Mouse (Mus musculus) left cerebral cortex, postnatal 4 days (tissue): Measurements from ENCODE around the gene Olfr360. TPM values are rescaled to one million over a fixed set of nuclear protein-coding genes. Genes with fewer than 3 reads are reported as not detected.
"Not testable (repeated sequence)": the region's sequence is repeated elsewhere in the genome, so short reads cannot be mapped to it uniquely, and the experiment has no call there.

Experiments used
- DNase-seq: peaks from one replicate; pipeline ENCODE4 v3.0.0-alpha.2; 2022
- intact Hi-C: fragments of 180-260 bp; cut with DNase I; formaldehyde crosslinking; loops from one replicate; pipeline ENCODE4 v1.15.1; 2025
- total RNA-seq, 2 experiments: library from RNA; stranded (reverse); gene quantifications; 2 replicates each; pipeline ENCODE4 v1.2.3; 2021

Gene Olfr360
- total RNA-seq, result not detected

- DNase-seq, result no peak
- intact Hi-C loops, result no loop called here
These were observed at the start of gene Olfr360 for GRCm38 (mm10) chr2:37065446-37065845. Olfr360 (plus strand) TSS chr2:37065746.

- intact Hi-C loops, DNase-seq: not testable (repeated sequence)
These were observed 23.6 kb downstream of the Olfr360 start, which contains the start of gene Olfr361 for GRCm38 (mm10) chr2:37089190-37089589. Olfr361 (minus strand) TSS chr2:37089290.

- DNase-seq, result no peak
- intact Hi-C loops, result no loop called here
These were observed 52.3 kb downstream of the Olfr360 start, which contains the start of gene Olfr362 for GRCm38 (mm10) chr2:37117810-37118209. Olfr362 (minus strand) TSS chr2:37117910.

Other genes with a start within 250 kb of the Olfr360 start
- not detected for gene Olfr3, start 248.7 kb upstream of the Olfr360 start, total RNA-seq
- gene Olfr350, start 219.4 kb upstream of the Olfr360 start, total RNA-seq, result not detected
- not detected for gene Olfr351, start 203.1 kb upstream of the Olfr360 start, total RNA-seq
- not detected for gene Olfr352, start 197.3 kb upstream of the Olfr360 start, total RNA-seq
- gene Olfr353, start 172.8 kb upstream of the Olfr360 start, total RNA-seq, result not detected
- gene Olfr354, start 160.1 kb upstream of the Olfr360 start, total RNA-seq, result under 1 TPM in 1 of 2 experiments, not detected in 1; 0.04 TPM
- gene Olfr355, start 136.8 kb upstream of the Olfr360 start, total RNA-seq, result not detected
- not detected for gene Olfr356, start 128.6 kb upstream of the Olfr360 start, total RNA-seq
- not detected for gene Olfr357, start 71.9 kb upstream of the Olfr360 start, total RNA-seq
- gene Olfr358, start 56.4 kb upstream of the Olfr360 start, total RNA-seq, result not detected
- not detected for gene Olfr361, start 23.5 kb downstream of the Olfr360 start, total RNA-seq
- not detected for gene Olfr362, start 52.2 kb downstream of the Olfr360 start, total RNA-seq
- not detected for gene Olfr364-ps1, start 73.6 kb downstream of the Olfr360 start, total RNA-seq
- gene Olfr365, start 122.5 kb downstream of the Olfr360 start, total RNA-seq, result under 1 TPM in 1 of 2 experiments, not detected in 1; 0.08 TPM
- gene Olfr366, start 145.8 kb downstream of the Olfr360 start, total RNA-seq, result not detected